Mouse (Mus musculus) 416B (cell line): Measurements from ENCODE around the gene Egr2.

Experiments used
- DNase-seq: peaks from one replicate; pipeline ENCODE4 v3.0.0; 2011; ENCODE audit warnings: low read depth

The Egr2 gene

DNA sequence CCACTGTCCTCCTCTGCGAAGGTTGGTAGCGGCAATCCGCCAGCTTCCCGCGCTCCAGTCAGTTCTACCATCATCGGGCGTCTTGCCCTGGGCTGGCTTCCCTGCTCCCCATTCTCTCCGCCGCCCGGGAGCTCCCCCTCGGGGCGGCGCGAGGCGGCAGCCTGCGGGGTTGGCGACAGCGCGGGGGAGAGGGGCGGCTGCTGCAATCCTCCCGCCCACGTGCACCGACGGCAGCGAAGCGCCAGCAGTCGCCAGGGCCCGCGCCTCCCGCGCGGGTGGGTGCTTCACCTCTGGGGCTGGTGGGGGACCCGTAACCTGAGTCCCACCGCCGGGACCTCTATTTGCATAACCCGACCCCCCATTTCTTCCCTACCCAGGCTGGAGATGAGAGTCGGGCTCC is at the start of gene Egr2:
Gene Egr2 (plus strand): TSS at position 220 of the 400 bp plus-strand sequence.
- no peak for DNase-seq

DNA sequence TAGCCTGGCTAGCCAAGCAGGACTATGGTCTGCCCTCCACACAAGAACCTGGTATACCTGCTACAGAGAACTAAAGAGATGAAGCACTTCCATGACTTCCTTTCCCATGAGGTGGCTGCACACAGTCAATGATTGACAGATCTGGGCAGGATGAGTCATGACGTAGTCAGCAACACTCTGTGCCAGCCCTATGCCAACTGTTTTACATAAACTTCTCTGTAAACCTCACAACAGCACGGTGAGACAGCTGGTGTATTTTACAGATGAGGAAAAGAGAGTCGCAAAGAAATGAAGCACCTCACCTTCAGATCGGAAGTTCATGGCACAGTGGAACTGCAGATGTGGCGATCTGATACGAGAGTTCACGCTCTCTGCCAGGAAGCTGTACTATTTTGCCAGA is 47.8 kb upstream of the Egr2 start:
- DNase-seq, result peak; percentile 88

GRCm38 (mm10) chr10:67489836-67490235 is 45.4 kb upstream of the Egr2 start:
- DNase-seq, result peak; percentile 85

DNA sequence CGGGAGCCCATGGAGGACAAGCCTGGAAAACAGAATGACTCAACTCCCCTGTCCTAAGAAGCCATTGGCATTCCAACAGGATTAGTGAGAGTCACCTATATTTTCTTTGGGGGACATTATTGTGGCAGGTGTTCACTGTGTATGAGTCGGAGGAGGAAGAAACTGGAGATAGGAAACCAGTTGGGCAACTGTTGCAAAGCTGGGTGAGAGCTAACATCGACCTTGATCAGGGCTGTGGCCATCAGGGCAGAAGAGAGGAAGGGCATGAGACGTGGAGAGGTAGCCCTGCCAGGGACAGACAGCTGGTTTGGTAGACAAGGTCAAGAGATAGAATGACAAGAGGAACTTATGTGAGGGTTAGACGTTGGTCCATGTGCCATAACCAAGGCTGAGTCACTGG is 44.6 kb upstream of the Egr2 start:
- DNase-seq, result peak; percentile 88

- no peak for DNase-seq
Observed at GRCm38 (mm10) chr10:67492161-67492571, 43.1 kb upstream of the Egr2 start.

DNA sequence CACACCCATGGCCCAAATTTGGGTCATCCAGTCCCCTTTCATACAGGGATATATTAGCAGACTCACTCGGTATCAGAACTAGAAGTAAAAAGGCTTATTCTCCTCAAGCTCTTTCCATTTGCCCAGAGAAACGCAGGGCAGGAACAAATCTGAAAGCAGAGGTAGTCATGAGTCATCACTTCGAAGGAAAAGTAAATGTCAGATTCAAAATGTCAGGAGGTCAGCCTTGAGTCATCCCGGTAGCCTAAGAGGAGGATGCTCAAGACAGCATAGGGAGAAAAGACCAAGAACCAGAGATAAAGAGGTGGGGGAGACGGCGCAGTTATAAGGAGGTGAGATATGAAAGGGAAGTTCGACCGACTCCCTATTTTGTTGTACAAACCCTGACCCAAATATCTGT is 41.7 kb upstream of the Egr2 start:
- DNase-seq, result peak; percentile 60

GRCm38 (mm10) chr10:67497144-67497892 is 38.0 kb upstream of the Egr2 start:
- DNase-seq, result no peak

DNA sequence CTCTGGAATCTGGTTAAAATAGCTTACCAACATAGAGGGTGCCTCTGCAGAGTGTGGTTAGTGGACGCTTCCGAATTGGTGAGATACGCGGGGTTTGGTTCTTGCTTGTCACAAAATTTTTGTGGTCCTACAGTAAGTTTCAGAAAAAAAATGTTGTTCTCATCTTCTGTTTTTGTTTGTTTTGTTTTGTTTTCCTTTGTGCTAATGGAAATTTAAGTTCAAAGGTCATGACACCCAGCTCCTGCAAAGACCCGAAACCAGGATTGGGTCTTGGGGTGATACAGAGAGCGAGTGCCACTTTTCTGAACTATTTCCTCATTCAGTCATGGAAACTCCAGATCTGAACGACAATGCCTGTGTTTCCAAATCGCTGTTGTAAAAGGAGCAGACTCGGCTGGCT is 37.3 kb upstream of the Egr2 start:
- no peak for DNase-seq

GRCm38 (mm10) chr10:67503320-67503995 is 31.8 kb upstream of the Egr2 start:
- DNase-seq, result peak; percentile 74

- no peak for DNase-seq
Observed at GRCm38 (mm10) chr10:67504046-67504445, 31.2 kb upstream of the Egr2 start.

DNA sequence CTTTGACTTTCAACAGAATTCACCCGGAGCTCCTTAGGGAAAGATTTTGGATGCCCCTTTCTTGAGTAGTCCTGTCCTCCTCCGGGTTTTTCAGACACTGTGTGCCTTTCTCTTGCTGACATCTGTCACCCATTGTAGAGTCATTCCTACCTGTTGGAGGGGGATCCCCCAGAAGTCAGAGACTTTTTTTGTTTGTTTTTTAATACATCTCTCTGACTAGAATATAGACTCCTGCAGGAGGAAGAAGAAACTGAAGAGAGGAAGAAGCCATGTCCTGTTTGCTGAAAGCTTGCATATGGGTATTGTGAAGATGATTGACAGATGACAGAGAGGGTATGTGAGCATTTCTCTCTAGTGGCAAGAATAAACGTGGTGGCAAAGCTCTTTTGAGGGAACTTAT is 30.0 kb upstream of the Egr2 start:
- no peak for DNase-seq

DNA sequence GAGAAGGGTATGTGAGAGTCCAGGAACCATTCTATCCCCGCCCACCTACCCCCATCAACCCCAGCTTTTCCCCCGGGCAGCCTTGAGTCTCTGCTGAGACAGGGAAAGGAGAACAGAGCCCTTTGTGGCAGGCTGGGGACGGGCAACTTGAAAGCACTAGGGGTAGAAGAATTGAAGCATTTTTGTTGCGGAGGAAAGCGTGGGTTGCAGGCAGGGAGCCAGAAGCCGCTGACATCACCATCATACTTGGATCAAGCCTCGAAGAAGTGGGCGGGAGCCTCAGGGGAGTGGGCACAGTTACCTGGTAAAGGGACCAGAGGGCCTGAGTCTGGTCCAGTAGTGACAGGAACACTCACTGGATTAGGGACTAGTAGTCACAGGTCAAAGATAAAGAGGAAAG is 23.1 kb upstream of the Egr2 start:
- no peak for DNase-seq

DNA sequence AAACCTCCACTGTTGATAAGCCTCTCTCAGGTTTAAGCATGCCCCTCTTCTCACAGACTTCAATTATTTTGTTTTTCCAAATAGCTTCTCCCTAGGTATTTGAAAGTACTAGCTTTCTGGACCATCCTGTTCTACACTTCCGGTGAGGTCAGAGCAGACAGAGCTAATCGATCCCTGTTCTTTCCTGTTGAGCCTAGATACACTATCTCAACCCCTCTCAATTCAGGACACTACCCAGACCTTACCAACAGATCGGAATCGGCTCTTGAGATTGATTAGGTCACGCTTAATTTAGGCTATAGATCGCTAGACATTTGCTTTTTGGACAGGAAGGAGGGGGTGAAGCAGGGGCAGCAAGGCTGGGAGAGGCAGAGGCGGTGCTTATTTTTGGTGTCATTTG is 22.4 kb upstream of the Egr2 start:
- DNase-seq, result no peak

- peak; percentile 63 for DNase-seq
Observed at GRCm38 (mm10) chr10:67518733-67519132, 16.5 kb upstream of the Egr2 start.

DNA sequence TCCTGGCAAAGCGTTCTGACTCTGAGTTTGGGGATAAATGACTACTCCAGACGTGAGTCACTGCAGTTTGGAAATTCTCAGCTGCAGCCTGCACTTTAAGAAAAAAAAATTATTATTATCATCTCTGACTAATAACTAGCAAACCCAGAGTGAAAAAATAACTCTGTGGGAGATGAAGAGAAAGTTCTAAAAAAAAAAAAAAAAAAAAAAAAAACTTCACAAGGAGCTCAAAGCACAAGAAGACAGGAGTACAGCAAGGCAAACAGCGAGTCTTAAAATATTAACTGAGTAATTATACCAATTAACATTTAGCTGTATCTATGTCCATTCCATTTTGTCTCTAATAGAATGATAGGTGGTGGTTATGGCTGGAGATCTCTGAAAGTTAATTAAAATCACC is 11.1 kb upstream of the Egr2 start:
- DNase-seq, result no peak

DNA sequence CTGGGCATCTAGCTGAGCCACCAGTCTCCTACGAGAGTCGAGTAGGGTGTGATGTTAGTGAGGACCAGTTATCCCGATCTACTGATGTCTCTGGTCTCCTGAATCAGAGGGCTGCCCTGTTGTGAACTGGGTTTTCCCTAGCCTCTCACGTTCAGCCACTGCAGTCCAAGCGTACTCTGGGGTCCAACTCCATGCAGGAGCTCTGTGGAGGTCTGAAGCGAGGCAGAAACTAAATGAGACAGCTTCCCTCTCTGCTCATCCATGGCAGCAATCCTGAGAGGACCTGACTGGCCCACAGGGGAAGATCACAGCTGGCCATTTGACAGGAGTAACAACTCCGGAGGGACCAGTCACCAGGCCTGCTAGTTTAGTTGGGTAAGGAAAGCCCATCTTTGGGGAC is 10.6 kb upstream of the Egr2 start:
- no peak for DNase-seq

DNA sequence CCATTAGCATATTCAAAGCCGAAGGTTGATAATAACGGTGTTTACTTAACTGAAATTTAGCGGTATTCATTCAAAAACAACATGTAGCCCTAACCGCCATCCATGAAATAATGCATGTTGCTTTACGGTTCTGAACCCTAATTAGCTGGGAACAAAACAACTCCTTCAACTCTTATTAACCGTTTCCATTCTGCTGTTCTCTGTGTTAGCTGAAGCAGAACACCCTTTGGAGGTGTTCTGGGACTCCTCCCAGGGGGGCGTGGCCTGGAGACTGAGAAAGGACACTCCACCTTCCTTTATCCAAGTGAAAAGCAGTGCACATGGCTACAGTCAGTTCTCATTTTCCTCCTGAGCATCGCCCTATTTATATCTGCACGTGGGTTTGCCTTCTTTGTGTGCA is 8.8 kb upstream of the Egr2 start:
- DNase-seq, result no peak

DNA sequence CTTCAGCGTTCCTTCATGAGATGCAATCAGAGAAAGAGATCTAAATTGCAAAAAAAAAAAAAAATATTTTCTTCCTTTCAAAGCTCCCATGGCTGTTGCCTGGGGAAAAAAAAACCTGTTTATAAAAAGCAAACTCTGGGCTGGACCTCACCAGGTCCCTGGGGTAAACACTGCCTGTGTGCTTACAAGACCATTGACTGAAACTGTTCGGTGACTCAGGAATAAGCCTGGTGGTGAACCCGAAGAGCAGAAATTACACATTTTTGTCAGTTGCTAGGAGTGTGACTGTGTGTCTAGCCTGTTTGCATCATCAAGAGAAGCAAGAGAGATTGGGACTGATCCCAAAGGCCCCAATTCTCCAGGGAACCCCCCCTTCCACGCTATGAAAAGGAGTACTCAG is 5.5 kb upstream of the Egr2 start:
- no peak for DNase-seq

DNA sequence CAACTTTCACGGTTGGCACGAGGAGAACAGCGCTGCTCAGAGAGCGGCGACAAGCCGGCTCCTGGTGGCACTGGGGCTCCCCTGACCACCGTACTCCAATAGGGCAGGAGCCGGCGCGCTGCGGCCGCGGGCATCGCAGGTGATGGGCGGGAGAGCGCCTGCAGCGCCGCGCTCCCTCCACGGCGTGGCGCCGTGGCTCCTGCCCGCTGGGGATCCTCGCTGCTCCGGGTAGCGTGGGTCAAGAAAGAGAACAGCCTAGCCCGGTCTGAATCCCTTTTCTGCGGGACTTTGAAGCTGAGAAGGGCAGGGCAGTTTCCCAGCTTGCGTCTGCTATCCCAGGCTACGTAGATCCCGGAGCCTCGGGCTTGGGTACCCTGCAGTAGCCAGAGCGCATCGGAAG is 697 bp downstream of the Egr2 start:
- no peak for DNase-seq

- DNase-seq, result peak; percentile 63
Observed at GRCm38 (mm10) chr10:67536621-67537141, 1.4 kb downstream of the Egr2 start.

GRCm38 (mm10) chr10:67537151-67537994 is 2.1 kb downstream of the Egr2 start:
- DNase-seq, result peak; percentile 96

DNA sequence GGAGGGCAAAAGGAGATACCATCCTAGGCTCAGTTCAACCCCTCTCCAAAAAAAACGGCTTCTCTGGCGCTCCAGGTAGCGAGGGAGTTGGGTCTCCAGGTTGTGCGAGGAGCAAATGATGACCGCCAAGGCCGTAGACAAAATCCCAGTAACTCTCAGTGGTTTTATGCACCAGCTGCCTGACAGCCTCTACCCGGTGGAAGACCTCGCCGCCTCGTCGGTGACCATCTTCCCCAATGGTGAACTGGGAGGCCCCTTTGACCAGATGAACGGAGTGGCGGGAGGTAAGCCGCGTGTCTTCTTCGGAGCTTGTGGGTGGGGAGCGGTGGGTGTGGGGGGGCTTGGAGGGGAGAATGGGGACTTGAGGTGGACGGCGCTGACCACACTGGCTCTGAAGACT is 2.8 kb downstream of the Egr2 start:
- no peak for DNase-seq
